Mouse (Mus musculus) left cerebral cortex, adult 6 months (tissue): ENCODE measurements around the gene Comtd1. TPM values are rescaled to one million over a fixed set of nuclear protein-coding genes. Genes with fewer than 3 reads are reported as not detected.

ENCODE experiments used
- long read RNA-seq, 2 experiments: library from polyadenylated mRNA; unstranded; transcript quantifications; one replicate each; pipeline ENCODE4 v2.0.0; 2019 to 2020
- polyA plus RNA-seq: library from polyadenylated mRNA; unstranded; fragments of <200 nt; fragmentation: Nextera tagmentation; gene quantifications from 2 replicates; pipeline ENCODE4 v1.2.3, GENCODE M21; 2021

Comtd1 gene
- polyA plus RNA-seq, result 49.1 and 50.1 TPM in 2 replicates
- long read RNA-seq, experiment 1, transcript Comtd1-202 (7 exons, 2,314 nt), result major isoform, 17 of 24 reads
- long read RNA-seq, experiment 1, partial matches to known transcripts, result 1 of 24 reads
- long read RNA-seq, experiment 1, other reads (novel, unspliced or antisense), result 6 of 24 reads
- long read RNA-seq, experiment 2, transcript Comtd1-202 (7 exons, 2,314 nt), result major isoform, 30 of 35 reads
- long read RNA-seq, experiment 2, partial matches to known transcripts, result 1 of 35 reads
- long read RNA-seq, experiment 2, other reads (novel, unspliced or antisense), result 1 of 35 reads

DNA sequence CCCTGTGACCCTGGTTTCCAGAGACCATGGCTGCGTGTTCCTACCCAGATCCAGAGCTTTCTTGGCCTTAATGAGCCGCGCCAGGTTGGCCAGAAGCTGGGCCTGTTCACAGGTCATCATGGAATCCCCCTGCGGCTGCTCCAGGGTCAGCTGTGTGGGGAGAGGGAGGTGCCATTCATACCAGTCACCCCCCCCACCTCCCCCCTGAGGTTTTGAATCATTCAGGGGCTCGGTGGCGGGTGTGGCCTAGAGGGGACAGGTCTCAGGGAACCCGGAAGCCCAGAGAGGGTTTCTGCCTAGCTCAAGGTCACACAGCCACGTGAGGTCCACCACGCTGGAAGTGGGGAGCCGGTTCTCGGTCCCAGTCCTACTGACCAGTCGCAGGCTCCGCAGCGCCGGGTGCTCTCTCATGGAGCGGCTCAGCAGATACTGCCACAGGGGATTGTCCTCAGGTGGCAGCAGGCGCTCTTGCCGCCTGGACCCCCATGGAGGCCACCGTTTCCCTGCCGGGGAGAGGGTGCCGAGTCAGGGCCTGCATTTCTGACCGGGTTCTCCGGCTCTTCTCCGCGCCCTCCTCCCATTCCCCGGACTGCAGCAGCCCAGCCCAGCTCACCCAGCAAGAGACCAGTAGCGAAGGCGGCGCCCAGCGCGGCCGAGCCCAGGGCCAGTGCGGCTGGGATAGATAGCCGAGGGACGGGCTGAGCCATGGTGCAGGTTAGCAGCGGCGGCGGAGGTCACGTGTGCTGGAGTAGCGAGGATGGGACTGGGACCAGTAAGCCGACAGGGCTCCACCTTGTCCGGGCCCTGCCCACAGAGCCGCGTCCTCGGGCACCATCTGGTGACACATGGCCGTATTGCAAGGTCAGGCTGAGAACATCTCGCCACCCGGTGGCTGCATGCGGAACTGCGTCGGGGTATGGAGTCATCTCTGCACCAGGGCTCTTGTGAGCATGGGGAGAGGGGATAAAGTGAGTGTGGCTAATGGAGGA, at the start of gene Comtd1:
Comtd1 (minus strand) TSS at position 812 of the 989 bp plus-strand sequence.

DNA sequence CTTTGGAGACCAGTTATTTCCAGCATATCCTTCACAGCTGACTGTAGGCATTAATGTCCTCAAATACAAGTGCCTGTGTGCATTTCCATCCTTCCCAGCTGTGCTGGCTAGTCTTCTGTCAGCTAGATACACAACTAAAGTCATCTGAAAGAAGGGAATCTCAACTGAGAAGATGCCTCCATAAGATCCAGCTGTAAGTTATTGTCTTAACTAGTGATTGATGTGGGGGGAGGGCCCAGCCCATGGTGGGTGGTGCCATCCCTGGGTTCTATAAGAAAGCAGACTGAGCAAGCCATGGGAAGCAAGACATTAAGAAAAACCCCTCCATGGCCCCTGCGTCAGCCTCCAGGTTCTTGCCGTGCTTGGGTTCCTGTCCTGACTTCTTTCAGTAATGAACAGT, 23.8 kb downstream of the Comtd1 start, which contains the start of gene Vdac2:
Vdac2 (plus strand) TSS at position 301 of the 400 bp plus-strand sequence.

Other genes starting within 250 kb of the Comtd1 start
- 0.19 and 0.23 TPM in 2 replicates for gene Dupd1, start 134.4 kb downstream of the Comtd1 start, polyA plus RNA-seq
- 26.2 and 47.8 TPM in 2 replicates for gene Samd8, start 98.4 kb downstream of the Comtd1 start, polyA plus RNA-seq
- gene Dusp13, start 97.8 kb downstream of the Comtd1 start, polyA plus RNA-seq, result 0.24 and 0.58 TPM in 2 replicates
- gene Vdac2, start 23.7 kb downstream of the Comtd1 start, polyA plus RNA-seq, result 279 and 343 TPM in 2 replicates
- 0.31 and 0.74 TPM in 2 replicates for gene Zfp503, start 140.6 kb upstream of the Comtd1 start, polyA plus RNA-seq
- 2.5 and 3.3 TPM in 2 replicates for gene Lrmda, start 170.7 kb upstream of the Comtd1 start, polyA plus RNA-seq